Mouse (Mus musculus) frontal cortex, adult 2 months (tissue): ENCODE measurements around the gene Mthfd1. TPM values are rescaled to one million over a fixed set of nuclear protein-coding genes. Genes with fewer than 3 reads are reported as not detected.
A peak's percentile ranks its signal among the peaks of the same experiment; 100 is the strongest.

Experiments
- DNase-seq, 2 experiments: peaks; one replicate each; pipeline ENCODE4 v3.0.0; 2022; ENCODE audit warnings: low spot score in 1 of 2; ENCODE audit errors: extremely low spot score in 1 of 2
- polyA plus RNA-seq: library from polyadenylated mRNA; depleted of rRNA; stranded (reverse); fragments of >200 nt; gene quantifications from 2 replicates; pipeline ENCODE4 v1.2.3, GENCODE M21; 2012

Gene Mthfd1
- polyA plus RNA-seq, 1 experiment = 34.3 TPM

- DNase-seq = no peak
These were observed 7.8 kb downstream of the Mthfd1 start for GRCm38 (mm10) chr12:76262918-76263317.

GRCm38 (mm10) chr12:76263876-76264275, 8.8 kb downstream of the Mthfd1 start:
- no peak for DNase-seq

GRCm38 (mm10) chr12:76264325-76264965, 9.3 kb downstream of the Mthfd1 start:
- no peak for DNase-seq

GRCm38 (mm10) chr12:76265001-76265400, 9.9 kb downstream of the Mthfd1 start:
- DNase-seq = no peak

- peak in 1 of 2 experiments; percentile 79 for DNase-seq
These were observed 11.8 kb downstream of the Mthfd1 start for GRCm38 (mm10) chr12:76266875-76267274.

- DNase-seq = no peak
These were observed 13.6 kb downstream of the Mthfd1 start for GRCm38 (mm10) chr12:76268686-76269085.

GRCm38 (mm10) chr12:76269196-76269595, 14.1 kb downstream of the Mthfd1 start:
- DNase-seq = no peak

- DNase-seq = no peak
These were observed 16.4 kb downstream of the Mthfd1 start for GRCm38 (mm10) chr12:76271516-76271915.

GRCm38 (mm10) chr12:76272610-76273524, 17.8 kb downstream of the Mthfd1 start:
- DNase-seq = no peak

- no peak for DNase-seq
These were observed 23.1 kb downstream of the Mthfd1 start for GRCm38 (mm10) chr12:76278209-76278608.

GRCm38 (mm10) chr12:76280556-76280955, 25.5 kb downstream of the Mthfd1 start:
- DNase-seq = peak in 1 of 2 experiments; percentile 55

- DNase-seq = no peak
These were observed 26.1 kb downstream of the Mthfd1 start for GRCm38 (mm10) chr12:76281111-76281660.

- DNase-seq = no peak
These were observed 27.0 kb downstream of the Mthfd1 start for GRCm38 (mm10) chr12:76282132-76282531.

GRCm38 (mm10) chr12:76282532-76283173, 27.6 kb downstream of the Mthfd1 start:
- DNase-seq = peak in 1 of 2 experiments; percentile 59

GRCm38 (mm10) chr12:76285418-76285817, 30.3 kb downstream of the Mthfd1 start:
- DNase-seq = peak in 1 of 2 experiments; percentile 52

- DNase-seq = peak in 1 of 2 experiments; percentile 63
These were observed 32.9 kb downstream of the Mthfd1 start for GRCm38 (mm10) chr12:76287986-76288385.

GRCm38 (mm10) chr12:76288494-76288893, 33.4 kb downstream of the Mthfd1 start:
- DNase-seq = no peak

GRCm38 (mm10) chr12:76289428-76289827, 34.3 kb downstream of the Mthfd1 start:
- no peak for DNase-seq

- no peak for DNase-seq
These were observed 35.2 kb downstream of the Mthfd1 start for GRCm38 (mm10) chr12:76290271-76290670.

- DNase-seq = peak in 1 of 2 experiments; percentile 77
These were observed 38.1 kb downstream of the Mthfd1 start for GRCm38 (mm10) chr12:76293192-76293591.

GRCm38 (mm10) chr12:76297830-76298229, 42.7 kb downstream of the Mthfd1 start:
- no peak for DNase-seq
